Mouse (Mus musculus): Measurements from ENCODE around the gene Armh1. TPM values are rescaled to one million over a fixed set of nuclear protein-coding genes. Genes with fewer than 3 reads are reported as not detected.
"Not testable (repeated sequence)": the region's sequence is repeated elsewhere in the genome, so short reads cannot be mapped to it uniquely, and the experiment has no call there.

The Armh1 gene
- polyA plus RNA-seq, 1 experiment from 2014 or later = 0.38 TPM

GRCm38 (mm10) chr4:117223001-117223400 lies 28.9 kb downstream of the Armh1 start:
- no peak for DNase-seq (ENCODE audit: low spot score)

GRCm38 (mm10) chr4:117221836-117222235 lies 30.1 kb downstream of the Armh1 start:
- no peak for DNase-seq (ENCODE audit: low spot score)

- no peak for DNase-seq (ENCODE audit: low spot score)
Observed at GRCm38 (mm10) chr4:117220741-117221515, 31.0 kb downstream of the Armh1 start.

DNA sequence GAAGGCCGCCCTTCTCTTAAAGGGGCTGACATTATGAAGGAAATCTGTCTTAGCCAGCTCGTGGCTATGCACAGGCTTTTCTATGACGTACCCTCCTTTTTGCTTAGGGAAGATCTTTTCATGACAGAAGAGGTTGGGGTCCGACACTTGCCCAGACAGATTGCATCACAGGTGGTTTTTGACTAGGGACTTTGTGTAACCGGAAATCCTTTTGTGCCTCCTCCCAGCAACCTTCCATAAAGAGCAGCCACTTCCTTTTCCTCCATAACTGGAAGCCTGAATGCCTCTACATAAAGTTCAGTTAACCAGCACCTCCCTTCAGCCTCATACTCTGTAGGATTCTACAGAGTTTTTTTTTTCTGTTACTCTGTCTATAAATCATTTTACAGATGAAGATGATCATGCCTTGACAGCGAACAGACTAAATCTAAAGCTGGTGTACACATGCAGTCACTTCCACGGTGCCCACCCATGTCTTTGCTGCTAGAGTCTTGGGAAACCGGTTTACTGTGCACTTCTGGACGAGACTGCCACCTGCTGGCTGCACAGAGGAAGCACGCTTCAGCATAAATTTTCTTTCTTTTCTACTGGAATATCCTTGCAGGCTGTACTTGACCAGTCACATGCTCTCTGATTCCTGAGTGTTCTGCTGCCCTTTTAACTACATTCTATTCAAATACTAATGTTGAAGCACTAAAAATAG lies 33.3 kb downstream of the Armh1 start:
- peak; percentile 67 for DNase-seq (ENCODE audit: low spot score)

GRCm38 (mm10) chr4:117217029-117217428 lies 34.9 kb downstream of the Armh1 start:
- no peak for DNase-seq (ENCODE audit: low spot score)

- no peak for DNase-seq (ENCODE audit: low spot score)
Observed at GRCm38 (mm10) chr4:117214250-117214649, 37.7 kb downstream of the Armh1 start.

DNA sequence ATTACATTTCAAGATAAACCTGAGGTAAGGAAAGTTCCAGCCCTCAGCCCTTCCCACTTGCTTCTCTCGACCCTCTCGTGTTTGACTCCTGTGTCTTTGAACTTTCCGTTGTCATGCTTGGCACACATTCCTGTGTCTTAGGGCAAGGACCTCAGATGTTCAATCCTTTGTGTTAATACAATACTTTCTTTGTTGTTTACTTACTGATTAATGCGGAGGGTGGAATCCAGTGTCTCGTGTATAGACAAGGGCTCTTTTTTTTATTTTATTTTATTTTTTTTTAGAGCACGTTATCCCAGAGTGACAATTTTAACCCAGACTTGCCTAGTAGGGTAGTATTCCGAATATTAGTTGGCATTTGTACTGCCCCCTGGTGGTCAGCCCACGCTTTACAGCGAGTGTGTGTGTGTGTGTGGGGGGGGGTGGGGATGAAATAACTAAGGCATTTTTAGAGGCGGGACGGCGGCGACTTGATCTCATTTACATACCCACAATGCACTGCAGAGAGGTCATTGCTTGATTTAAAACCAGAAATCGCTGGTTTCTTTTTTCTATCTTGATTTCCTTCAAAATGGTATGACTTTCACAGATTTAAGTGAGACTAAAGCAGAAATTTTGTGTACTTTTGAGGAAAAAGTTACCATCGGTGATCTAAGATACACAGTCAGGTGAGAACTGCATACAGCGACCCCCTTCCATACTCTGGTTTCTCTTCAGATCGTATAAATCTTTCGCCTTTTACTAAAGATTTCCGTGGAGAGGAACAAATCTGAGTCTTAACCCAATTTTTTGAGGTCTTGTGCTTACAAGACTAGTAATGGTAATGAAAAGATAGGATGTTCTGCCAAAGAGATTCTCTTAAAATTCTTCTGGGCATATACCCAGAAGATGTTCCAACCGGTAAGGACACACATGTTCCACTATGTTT lies 41.5 kb downstream of the Armh1 start:
- peak; percentile 89 for DNase-seq (ENCODE audit: low spot score)

- DNase-seq (ENCODE audit: low spot score) = no peak
Observed at GRCm38 (mm10) chr4:117209592-117209991, 42.3 kb downstream of the Armh1 start.

DNA sequence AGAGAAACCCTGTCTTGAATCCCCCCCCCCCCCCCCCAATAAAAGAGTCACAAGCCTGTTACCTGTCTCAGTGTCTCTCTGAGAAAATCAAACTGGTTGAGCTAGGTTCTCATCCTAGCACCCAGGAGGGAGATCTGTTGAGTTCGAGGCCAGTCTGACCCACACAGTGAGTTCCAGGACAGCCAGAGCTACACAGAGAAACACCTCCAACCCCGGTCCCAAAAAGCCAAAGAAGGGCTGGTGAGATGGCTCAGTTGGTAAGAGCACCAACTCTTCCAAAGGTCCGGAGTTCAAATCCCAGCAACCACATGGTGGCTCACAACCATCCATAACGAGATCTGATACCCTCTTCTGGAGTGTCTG lies 49.0 kb downstream of the Armh1 start:
- no peak for DNase-seq (ENCODE audit: low spot score)

GRCm38 (mm10) chr4:117202046-117202991 lies 49.6 kb downstream of the Armh1 start:
- DNase-seq (ENCODE audit: low spot score) = peak; percentile 90

DNA sequence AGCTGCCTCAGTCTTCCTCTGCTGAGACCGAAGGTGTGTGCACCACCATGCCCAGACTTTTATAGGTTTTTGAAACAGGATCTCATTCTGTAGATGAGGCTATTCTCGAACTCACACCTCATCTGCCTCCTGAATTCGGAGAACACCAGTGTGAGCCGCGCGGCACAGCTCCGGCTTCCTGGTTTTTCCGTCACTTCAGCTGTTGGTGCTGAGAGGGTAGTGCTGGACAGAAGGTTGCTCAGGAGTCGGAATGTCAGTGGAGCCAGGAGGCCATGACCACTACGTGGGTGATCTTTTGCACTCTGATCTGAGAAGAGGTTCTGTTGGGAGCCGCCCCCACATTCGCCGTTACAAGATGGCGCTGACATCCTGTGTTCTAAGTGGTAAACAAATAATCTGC lies 60.1 kb downstream of the Armh1 start:
- no peak for DNase-seq (ENCODE audit: low spot score)

DNA sequence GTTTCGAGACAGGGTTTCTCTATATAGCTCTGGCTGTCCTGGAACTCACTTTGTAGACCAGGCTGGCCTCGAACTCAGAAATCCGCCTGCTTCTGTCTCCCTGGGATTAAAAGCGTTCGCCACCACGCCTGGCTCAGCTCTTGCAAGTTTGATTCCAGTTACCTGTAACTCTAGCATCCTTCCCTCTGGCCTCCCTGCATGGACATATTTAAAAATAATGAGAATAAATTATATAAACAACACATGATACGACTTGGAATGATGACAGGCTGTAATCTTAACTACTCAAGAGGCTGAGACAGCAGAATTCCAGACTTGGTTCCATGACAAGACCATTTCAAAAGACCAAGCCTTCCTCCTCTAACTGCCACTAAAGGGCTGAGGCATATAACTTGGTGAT lies 61.3 kb downstream of the Armh1 start:
- no peak for DNase-seq (ENCODE audit: low spot score)

DNA sequence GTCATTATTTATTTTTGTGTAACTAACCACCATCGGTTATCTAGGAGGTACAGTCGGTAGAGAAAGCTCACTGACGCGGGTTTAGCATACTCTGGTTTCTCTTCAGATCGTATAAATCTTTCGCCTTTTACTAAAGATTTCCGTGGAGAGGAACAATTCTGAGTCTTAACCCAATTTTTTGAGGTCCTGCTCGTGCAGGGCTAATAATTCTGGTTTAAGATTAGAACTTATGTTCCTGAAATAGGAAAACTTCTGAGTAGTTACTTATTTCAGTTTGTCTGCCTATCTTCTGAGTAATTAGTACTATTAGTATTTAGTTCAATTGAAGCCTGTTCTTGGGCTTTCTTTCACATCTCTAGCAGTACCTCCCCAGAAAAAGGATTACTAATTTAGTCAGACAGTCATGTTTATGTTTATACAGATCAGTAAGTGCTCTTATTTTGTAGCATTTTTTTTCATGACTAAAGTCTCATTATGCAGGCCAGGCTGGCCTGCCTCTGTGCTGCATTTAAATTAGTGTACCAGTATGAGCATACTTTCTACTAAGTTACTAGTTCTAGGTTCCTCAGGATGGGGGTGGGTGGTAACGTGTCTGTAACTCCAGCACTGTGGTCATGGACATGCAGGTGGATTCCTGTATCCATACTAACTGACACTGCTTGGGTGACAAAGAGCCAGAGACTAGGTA lies 61.9 kb downstream of the Armh1 start:
- peak; percentile 83 for DNase-seq (ENCODE audit: low spot score)

DNA sequence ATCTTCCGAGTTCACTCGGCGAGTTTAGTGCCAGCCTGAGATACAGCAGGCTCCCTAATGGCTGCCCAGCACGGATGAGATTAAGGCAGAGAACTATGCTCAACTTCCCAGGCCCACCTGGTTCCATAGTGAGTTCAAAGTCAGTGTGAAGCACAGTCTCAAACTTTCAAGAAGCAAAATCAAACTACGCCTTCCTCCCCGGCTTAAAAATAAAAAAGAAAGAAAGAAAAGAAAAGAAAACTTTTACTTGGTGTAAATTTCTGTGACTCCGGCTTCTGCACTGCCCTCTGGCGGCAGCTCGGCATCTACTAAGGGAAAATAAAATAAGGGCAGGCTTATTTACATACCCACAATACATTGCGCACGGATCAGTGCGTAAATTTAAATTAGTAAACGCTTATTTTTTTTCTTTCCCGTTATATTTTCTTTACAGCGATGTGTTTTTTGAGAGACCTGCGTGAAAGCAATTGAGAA lies 62.5 kb downstream of the Armh1 start:
- DNase-seq (ENCODE audit: low spot score) = peak; percentile 92

GRCm38 (mm10) chr4:117188969-117189368 lies 63.0 kb downstream of the Armh1 start:
- DNase-seq (ENCODE audit: low spot score) = no peak

- not testable (repeated sequence) for DNase-seq (ENCODE audit: low spot score)
Observed at GRCm38 (mm10) chr4:117182759-117183096, 69.2 kb downstream of the Armh1 start.

DNA sequence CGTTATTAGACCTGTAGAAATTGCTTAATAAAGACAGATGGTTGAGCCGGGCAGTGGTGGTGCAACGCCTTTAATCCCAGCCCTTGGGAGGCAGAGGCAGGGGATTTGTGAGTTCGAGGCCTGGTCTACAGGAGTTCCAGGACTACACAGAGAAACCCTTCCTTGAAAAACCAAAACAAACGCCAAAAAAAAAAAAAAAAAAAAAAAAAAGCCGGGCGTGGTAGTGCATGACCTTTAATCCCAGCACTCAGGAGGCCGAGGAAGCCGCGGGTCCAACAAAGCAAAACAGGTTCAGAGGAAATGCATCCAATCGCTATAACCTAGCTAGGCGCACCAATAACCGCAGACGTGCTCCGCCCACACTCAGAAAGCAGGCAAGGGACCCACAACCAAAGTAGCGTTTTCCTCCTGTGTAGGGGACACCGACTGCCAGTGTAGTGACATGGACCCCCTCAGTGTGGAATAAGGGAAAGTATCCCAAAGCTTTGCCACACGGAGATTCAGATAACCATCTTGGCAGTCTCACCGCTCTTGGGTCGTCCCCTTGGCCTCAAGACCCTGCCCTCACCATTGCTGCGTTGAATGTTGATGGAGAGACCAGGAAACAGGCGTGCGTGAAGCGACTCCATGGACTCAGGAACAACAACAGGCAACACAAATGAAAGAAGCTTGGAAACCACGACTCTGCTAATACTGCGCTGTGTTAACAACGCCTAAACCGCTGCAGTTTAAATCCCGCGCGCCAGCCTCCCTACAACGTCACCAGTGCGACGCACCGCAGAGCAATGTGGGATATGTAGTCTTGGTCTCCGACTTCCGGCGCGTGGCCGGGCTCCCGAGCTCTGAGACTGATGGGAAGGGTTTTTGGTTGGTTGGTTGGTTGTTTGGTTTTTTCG lies 69.8 kb downstream of the Armh1 start, which contains the start of gene Kif2c:
Kif2c (minus strand) TSS at position 777 of the 896 bp plus-strand sequence.
- peak; percentile 93 for DNase-seq (ENCODE audit: low spot score)

- no peak for DNase-seq (ENCODE audit: low spot score)
Observed at GRCm38 (mm10) chr4:117169936-117170335, 82.0 kb downstream of the Armh1 start.

Measured in thymus, postnatal 0 days (tissue).